Mouse (Mus musculus): ENCODE measurements around the gene Ptprn. TPM values are rescaled to one million over a fixed set of nuclear protein-coding genes. Genes with fewer than 3 reads are reported as not detected.

Ptprn gene
- polyA plus RNA-seq (2016; fragmentation: Nextera tagmentation; extraction: Ambion mirVana) = 0.69 and 0.96 TPM in 2 replicates

DNA sequence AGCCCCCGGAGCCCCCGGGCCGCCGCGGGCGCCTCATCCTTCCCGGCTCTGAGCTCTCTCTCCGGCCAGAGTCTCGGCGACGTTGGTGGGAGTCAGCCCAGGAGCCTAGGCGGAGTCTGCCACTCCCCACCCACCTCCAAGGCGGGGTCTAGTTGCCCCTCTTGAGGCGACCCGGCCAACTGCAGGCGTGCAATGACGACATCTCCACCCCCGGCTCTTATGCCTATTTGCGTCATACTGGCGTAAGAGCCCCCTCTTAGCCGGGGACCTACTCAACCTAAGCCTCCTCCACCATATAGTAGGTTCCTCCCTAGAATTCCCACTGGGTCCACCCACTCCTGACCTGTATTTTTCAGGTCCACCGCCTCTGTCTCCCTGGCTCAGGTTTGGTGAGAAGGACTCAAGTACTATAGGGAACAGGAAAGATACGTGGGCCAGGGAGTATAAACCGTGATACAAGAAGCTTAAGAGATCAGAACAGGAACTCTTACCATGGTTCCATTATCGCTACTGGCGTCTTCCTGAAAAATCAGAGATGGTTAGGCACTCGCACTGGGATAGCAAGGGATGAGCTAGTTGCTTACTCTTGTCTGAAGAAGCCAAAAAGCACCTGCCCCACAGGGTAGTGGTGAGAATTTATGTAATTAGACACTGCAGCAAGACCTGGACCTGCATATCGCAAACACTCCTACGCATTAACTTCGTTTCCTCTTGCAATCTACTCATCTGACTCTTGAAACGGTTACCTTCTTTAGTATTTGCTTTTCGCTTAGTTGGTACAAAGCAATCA is at the start of gene Ptprn:
Ptprn (minus strand) TSS at position 412 of the 790 bp plus-strand sequence.
- H3K4me3 ChIP-seq = peak within 1 kb of the TSS; percentile 30

GRCm38 (mm10) chr1:75311694-75312093 is 47.4 kb upstream of the Ptprn start:
- H3K9me3 ChIP-seq (replicated peaks) = no peaks in the 10 kb centered on the region
- 89% methylated on average over 6 of the region's 6 CpGs for WGBS
- no peak overlapping the region for H3K4me3 ChIP-seq
- H3K36me3 ChIP-seq = peaks cover 82% of the 10 kb centered on the region
- ATAC-seq (ENCODE audit: insufficient number of reproducible peaks, low FRiP score) = no peak
- peaks cover 11% of the 10 kb centered on the region for H3K4me1 ChIP-seq (replicated peaks)
- H3K9ac ChIP-seq = no peak overlapping the region
- no peak overlapping the region for H3K27ac ChIP-seq (ENCODE audit: poor library complexity, severe bottlenecking)
- no peaks in the 10 kb centered on the region for H3K27me3 ChIP-seq (replicated peaks)
- H3K4me2 ChIP-seq = no peak overlapping the region

More for the DNA sequence above, at the start of gene Ptprn:
- Histone ChIP-seq H3K4me2 (peak within 1 kb of the TSS; percentile 37), H3K9ac (no peak within 1 kb of the TSS), H3K27me3 (replicated peaks) (peaks cover 66% of the 10 kb centered on the region), H3K4me1 (replicated peaks) (peaks cover 5% of the 10 kb centered on the region), H3K36me3 (no peaks in the 10 kb centered on the region), H3K27ac (ENCODE audit: poor library complexity, severe bottlenecking) (no peak within 1 kb of the TSS), H3K9me3 (replicated peaks) (no peaks in the 10 kb centered on the region)
- ATAC-seq (ENCODE audit: insufficient number of reproducible peaks, low FRiP score) = peak; percentile 51; the same call in 1 of the 2 replicates
- WGBS = 11% methylated on average over 32 of the region's 32 CpGs

- Histone ChIP-seq H3K36me3 (peaks cover 23% of the 10 kb centered on the region), H3K9ac (no peak overlapping the region), H3K27ac (ENCODE audit: poor library complexity, severe bottlenecking) (no peak overlapping the region), H3K9me3 (replicated peaks) (no peaks in the 10 kb centered on the region), H3K27me3 (replicated peaks) (no peaks in the 10 kb centered on the region), H3K4me1 (replicated peaks) (no peaks in the 10 kb centered on the region), H3K4me2 (no peak overlapping the region), H3K4me3 (no peak overlapping the region)
- no peak for ATAC-seq (ENCODE audit: insufficient number of reproducible peaks, low FRiP score)
- WGBS = 64% methylated on average over 2 of the region's 2 CpGs
Observed at GRCm38 (mm10) chr1:75304662-75305061, 40.4 kb upstream of the Ptprn start.

DNA sequence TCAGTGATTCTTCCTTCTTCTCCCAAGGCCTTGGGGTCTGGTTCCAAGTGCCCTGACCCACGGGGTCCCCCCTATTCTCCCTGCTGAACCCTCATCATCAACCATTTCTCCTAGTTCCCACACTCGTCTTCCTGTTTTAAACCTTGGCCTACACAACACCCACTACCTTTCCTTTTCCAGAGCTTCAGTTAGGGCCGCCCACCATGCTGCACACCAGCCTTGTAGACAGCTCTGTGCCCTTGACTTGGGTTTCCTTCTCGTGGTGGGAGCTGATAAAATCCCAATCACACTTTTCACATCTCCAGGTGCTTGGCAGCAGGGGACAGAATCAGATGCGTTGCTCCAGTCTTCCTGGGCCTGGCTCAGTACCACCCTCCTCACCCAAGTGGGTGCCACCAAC is 30.0 kb upstream of the Ptprn start:
- Histone ChIP-seq H3K9me3 (replicated peaks) (no peaks in the 10 kb centered on the region), H3K27ac (ENCODE audit: poor library complexity, severe bottlenecking) (no peak overlapping the region), H3K27me3 (replicated peaks) (no peaks in the 10 kb centered on the region), H3K9ac (no peak overlapping the region), H3K4me2 (no peak overlapping the region), H3K36me3 (no peaks in the 10 kb centered on the region), H3K4me1 (replicated peaks) (peaks cover 28% of the 10 kb centered on the region), H3K4me3 (no peak overlapping the region)
- ATAC-seq (ENCODE audit: insufficient number of reproducible peaks, low FRiP score) = no peak
- WGBS = 75% methylated on average over 5 of the region's 5 CpGs

- Histone ChIP-seq H3K36me3 (no peaks in the 10 kb centered on the region), H3K4me3 (no peak overlapping the region), H3K9ac (no peak overlapping the region), H3K27ac (ENCODE audit: poor library complexity, severe bottlenecking) (peak overlapping the region; percentile 46; the same call in 1 of the 2 replicates), H3K4me2 (no peak overlapping the region), H3K4me1 (replicated peaks) (peaks cover 22% of the 10 kb centered on the region), H3K9me3 (replicated peaks) (no peaks in the 10 kb centered on the region), H3K27me3 (replicated peaks) (0 out of 2 replicates have a peak, but pooled peaks cover 5% of the 10 kb centered on the region)
- WGBS = 70% methylated on average over 5 of the region's 5 CpGs
- no peak for ATAC-seq (ENCODE audit: insufficient number of reproducible peaks, low FRiP score)
Observed at GRCm38 (mm10) chr1:75293331-75293701, 29.0 kb upstream of the Ptprn start.

DNA sequence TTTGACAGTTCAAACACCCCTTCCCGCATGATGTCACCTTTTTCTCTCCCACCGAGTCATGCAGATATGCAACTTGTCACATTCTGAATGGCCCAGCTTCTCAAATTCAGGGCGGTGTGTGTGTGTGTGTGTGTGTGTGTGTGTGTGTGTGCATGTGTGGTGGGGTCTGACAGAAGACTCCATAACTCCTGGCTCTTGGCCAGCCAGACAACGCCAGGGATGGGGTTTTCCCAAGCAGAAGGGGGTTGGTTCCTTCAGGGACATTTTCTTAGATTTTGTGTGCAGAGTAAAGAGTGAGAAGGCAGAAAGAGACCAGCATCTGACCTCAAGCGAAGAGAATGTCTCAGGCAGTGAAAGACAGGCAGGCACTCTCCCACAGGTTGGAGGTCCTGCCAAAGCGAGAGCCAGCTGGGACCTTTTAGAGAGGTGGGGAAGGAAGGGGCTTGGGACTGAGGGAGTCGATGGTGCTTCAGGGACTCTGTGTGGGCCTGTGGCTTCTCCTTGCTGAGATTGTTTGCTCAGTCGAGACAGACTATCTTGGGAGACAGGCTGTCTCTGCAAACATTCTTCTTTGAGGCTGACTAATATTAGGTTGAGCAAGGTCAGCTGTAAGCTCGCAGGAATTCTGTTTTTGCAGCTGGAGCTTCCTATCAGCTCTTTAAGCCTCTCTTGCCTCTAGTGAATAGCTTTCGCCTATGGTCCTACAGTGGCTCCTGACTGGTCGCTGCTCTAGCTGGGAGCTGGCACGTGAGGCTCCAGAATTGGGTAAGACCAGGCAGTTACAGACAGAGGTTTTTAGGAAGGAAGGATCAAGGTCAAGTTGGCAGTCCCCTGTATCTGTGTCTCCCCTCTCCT is 28.4 kb upstream of the Ptprn start:
- no peak overlapping the region for H3K9ac ChIP-seq
- H3K27ac ChIP-seq (ENCODE audit: poor library complexity, severe bottlenecking) = peak overlapping the region; percentile 46
- no peak overlapping the region for H3K4me3 ChIP-seq
- no peaks in the 10 kb centered on the region for H3K9me3 ChIP-seq (replicated peaks)
- ATAC-seq (ENCODE audit: insufficient number of reproducible peaks, low FRiP score) = peak; percentile 53; the same call in 1 of the 2 replicates
- no peaks in the 10 kb centered on the region for H3K36me3 ChIP-seq
- H3K4me2 ChIP-seq = peak overlapping the region; percentile 25; the same call in 1 of the 2 replicates
- 23% methylated on average over 12 of the region's 12 CpGs for WGBS
- H3K4me1 ChIP-seq (replicated peaks) = peaks cover 22% of the 10 kb centered on the region
- H3K27me3 ChIP-seq (replicated peaks) = 0 out of 2 replicates have a peak, but pooled peaks cover 10% of the 10 kb centered on the region

DNA sequence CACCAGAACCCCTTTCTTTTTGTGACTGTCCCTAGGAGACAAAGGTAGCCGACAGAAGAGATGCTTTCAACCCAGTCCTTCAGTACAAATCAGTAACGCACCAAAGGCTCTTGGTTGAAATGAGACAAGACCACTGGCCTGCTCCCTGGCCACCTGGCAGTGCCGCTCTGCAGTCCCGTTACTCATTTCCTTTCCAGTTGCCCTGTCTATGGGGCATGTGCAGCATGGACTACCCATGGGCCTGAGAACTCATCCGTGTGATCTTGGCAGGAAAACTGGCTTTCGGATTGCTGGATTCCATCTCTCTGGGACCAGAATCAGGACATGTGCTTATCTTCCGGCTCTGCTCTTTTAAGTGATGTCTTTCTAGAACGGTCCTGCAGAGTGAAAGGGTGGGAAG is 27.0 kb upstream of the Ptprn start:
- Histone ChIP-seq H3K4me3 (no peak overlapping the region), H3K9ac (no peak overlapping the region), H3K4me1 (replicated peaks) (peaks cover 22% of the 10 kb centered on the region), H3K36me3 (no peaks in the 10 kb centered on the region), H3K9me3 (replicated peaks) (no peaks in the 10 kb centered on the region), H3K27me3 (replicated peaks) (0 out of 2 replicates have a peak, but pooled peaks cover 10% of the 10 kb centered on the region), H3K27ac (ENCODE audit: poor library complexity, severe bottlenecking) (no peak overlapping the region), H3K4me2 (no peak overlapping the region)
- ATAC-seq (ENCODE audit: insufficient number of reproducible peaks, low FRiP score) = no peak
- WGBS = 80% methylated on average over 8 of the region's 8 CpGs

GRCm38 (mm10) chr1:75290582-75290981 is 26.3 kb upstream of the Ptprn start:
- no peaks in the 10 kb centered on the region for H3K9me3 ChIP-seq (replicated peaks)
- H3K36me3 ChIP-seq = no peaks in the 10 kb centered on the region
- ATAC-seq (ENCODE audit: insufficient number of reproducible peaks, low FRiP score) = no peak
- H3K4me3 ChIP-seq = no peak overlapping the region
- H3K9ac ChIP-seq = no peak overlapping the region
- H3K4me1 ChIP-seq (replicated peaks) = peaks cover 22% of the 10 kb centered on the region
- no peak overlapping the region for H3K4me2 ChIP-seq
- H3K27ac ChIP-seq (ENCODE audit: poor library complexity, severe bottlenecking) = no peak overlapping the region
- H3K27me3 ChIP-seq (replicated peaks) = 0 out of 2 replicates have a peak, but pooled peaks cover 10% of the 10 kb centered on the region

DNA sequence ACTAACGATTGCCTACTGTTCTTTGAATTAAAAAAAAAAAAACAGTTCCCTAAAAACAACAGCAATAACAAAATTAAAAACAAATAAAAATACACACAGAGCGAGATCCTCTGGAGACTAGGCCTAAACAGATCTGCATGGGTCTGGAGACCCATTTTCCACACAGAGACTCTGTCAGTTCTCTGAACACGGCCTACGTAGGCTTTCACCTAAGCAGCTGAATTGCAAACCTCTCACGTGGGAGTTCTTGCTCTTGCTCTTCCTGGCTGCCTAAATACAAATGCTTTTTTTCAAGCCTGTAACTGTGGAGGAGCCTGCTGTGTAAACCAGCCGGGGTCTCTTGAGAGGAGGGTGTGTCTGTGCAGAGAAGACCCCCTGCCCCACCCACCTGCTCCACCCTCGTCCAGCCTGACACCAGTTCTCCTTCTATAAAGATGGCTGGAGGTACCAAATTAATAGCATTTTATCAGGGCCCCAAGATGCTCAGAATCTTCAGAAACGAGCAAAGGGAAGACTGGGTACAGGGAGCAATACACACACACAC is 25.7 kb upstream of the Ptprn start:
- Histone ChIP-seq H3K4me1 (replicated peaks) (peaks cover 22% of the 10 kb centered on the region), H3K27me3 (replicated peaks) (0 out of 2 replicates have a peak, but pooled peaks cover 10% of the 10 kb centered on the region), H3K9me3 (replicated peaks) (no peaks in the 10 kb centered on the region), H3K27ac (ENCODE audit: poor library complexity, severe bottlenecking) (no peak overlapping the region), H3K4me3 (no peak overlapping the region), H3K4me2 (no peak overlapping the region), H3K9ac (no peak overlapping the region), H3K36me3 (no peaks in the 10 kb centered on the region)
- ATAC-seq (ENCODE audit: insufficient number of reproducible peaks, low FRiP score) = no peak
- 60% methylated on average over 8 of the region's 8 CpGs for WGBS

GRCm38 (mm10) chr1:75289376-75289775 is 25.1 kb upstream of the Ptprn start:
- no peak overlapping the region for H3K27ac ChIP-seq (ENCODE audit: poor library complexity, severe bottlenecking)
- no peaks in the 10 kb centered on the region; the same call in 1 of the 2 replicates for H3K9me3 ChIP-seq (replicated peaks)
- H3K9ac ChIP-seq = no peak overlapping the region
- 0 out of 2 replicates have a peak, but pooled peaks cover 10% of the 10 kb centered on the region for H3K27me3 ChIP-seq (replicated peaks)
- peaks cover 22% of the 10 kb centered on the region for H3K4me1 ChIP-seq (replicated peaks)
- H3K4me3 ChIP-seq = no peak overlapping the region
- ATAC-seq (ENCODE audit: insufficient number of reproducible peaks, low FRiP score) = no peak
- 20% methylated on average over 7 of the region's 7 CpGs for WGBS
- no peak overlapping the region for H3K4me2 ChIP-seq
- H3K36me3 ChIP-seq = no peaks in the 10 kb centered on the region

DNA sequence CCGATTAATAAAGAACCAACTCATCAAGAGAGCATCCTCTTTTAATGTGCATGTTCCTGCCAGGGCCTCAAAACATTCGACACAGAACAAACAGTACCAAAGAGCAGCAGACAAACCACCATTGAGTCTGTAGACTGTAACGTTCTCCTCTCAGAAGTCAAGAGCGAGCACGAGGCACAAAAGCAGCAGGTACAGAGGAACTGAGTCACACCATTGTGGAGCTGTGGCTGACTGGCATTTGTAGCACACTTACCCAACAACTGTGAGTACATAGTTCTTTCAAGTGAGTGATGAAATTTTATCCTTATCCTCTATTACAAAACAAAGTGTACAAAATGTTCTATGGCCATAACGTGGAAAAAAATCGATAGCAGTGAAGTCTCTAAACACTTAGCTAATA is 20.6 kb upstream of the Ptprn start:
- Histone ChIP-seq H3K4me3 (no peak overlapping the region), H3K36me3 (no peaks in the 10 kb centered on the region), H3K9me3 (replicated peaks) (peaks cover 6% of the 10 kb centered on the region), H3K27ac (ENCODE audit: poor library complexity, severe bottlenecking) (no peak overlapping the region), H3K4me2 (no peak overlapping the region), H3K4me1 (replicated peaks) (no peaks in the 10 kb centered on the region), H3K27me3 (replicated peaks) (0 out of 2 replicates have a peak, but pooled peaks cover 14% of the 10 kb centered on the region), H3K9ac (no peak overlapping the region)
- no peak for ATAC-seq (ENCODE audit: insufficient number of reproducible peaks, low FRiP score)
- WGBS = 76% methylated on average over 7 of the region's 7 CpGs

Measured in heart, embryonic 12.5 days (tissue).